Mouse (Mus musculus): ENCODE results near the gene Nadk2. TPM values are rescaled to one million over a fixed set of nuclear protein-coding genes. Genes with fewer than 3 reads are reported as not detected.
A peak's percentile ranks its signal among the peaks of the same experiment; 100 is the strongest.

Gene Nadk2
- polyA plus RNA-seq, 1 experiment from 2014 or later, result 32.1 TPM

- Histone ChIP-seq H3K9ac (replicated peaks; ENCODE audit: low read depth, low read length) (no peak overlapping the region), H3K9me3 (ENCODE audit: control insufficient read depth, low read depth, low read length) (no peaks in the 10 kb centered on the region), H3K27me3 (ENCODE audit: control insufficient read depth, insufficient read depth, low read length) (no peaks in the 10 kb centered on the region), H3K4me2 (replicated peaks; ENCODE audit: low read depth, low read length) (peak overlapping the region; percentile 54), H3K27ac (ENCODE audit: low read length) (no peak overlapping the region), H3K36me3 (ENCODE audit: control insufficient read depth, insufficient read depth, low read length) (no peaks in the 10 kb centered on the region), H3K4me1 (ENCODE audit: control insufficient read depth, insufficient read depth, low read length) (peaks cover 34% of the 10 kb centered on the region), H3K4me3 (ENCODE audit: low read depth, low read length) (peak overlapping the region; percentile 92)
- no peak for ATAC-seq (ENCODE audit: insufficient number of reproducible peaks, insufficient read depth, low FRiP score, low read depth)
- 25% methylated on average over 12 of the region's 12 CpGs for WGBS
Observed at GRCm38 (mm10) chr15:9073067-9073608, 2.1 kb downstream of the Nadk2 start.

DNA sequence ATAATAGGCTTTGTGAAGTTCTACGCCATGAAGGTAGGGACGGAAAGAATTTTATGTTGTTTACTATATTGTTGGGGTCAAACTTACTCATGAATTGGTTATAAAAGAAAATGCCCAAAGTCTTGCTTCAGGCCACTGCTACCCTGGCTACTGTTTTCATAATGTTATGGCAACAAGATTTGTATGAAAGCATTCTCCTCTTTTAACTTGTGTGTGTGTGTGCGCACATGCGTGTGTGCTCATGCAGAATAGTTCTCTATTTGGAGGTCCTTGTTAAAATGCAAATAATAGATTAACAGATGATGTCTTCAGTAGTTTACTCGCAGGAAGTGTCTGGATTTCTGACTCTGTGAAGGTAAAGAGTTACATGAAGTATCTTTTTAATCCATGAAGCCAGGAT is 2.6 kb downstream of the Nadk2 start:
- Histone ChIP-seq H3K27ac (ENCODE audit: low read length) (no peak overlapping the region), H3K9ac (replicated peaks; ENCODE audit: low read depth, low read length) (no peak overlapping the region), H3K4me2 (replicated peaks; ENCODE audit: low read depth, low read length) (peak overlapping the region; percentile 54)

GRCm38 (mm10) chr15:9074139-9074538 is 3.1 kb downstream of the Nadk2 start:
- Histone ChIP-seq H3K36me3 (ENCODE audit: control insufficient read depth, insufficient read depth, low read length) (no peaks in the 10 kb centered on the region), H3K9ac (replicated peaks; ENCODE audit: low read depth, low read length) (no peak overlapping the region), H3K4me3 (ENCODE audit: low read depth, low read length) (no peak overlapping the region), H3K9me3 (ENCODE audit: control insufficient read depth, low read depth, low read length) (no peaks in the 10 kb centered on the region), H3K4me1 (ENCODE audit: control insufficient read depth, insufficient read depth, low read length) (peaks cover 37% of the 10 kb centered on the region), H3K4me2 (replicated peaks; ENCODE audit: low read depth, low read length) (no peak overlapping the region), H3K27me3 (ENCODE audit: control insufficient read depth, insufficient read depth, low read length) (no peaks in the 10 kb centered on the region), H3K27ac (ENCODE audit: low read length) (no peak overlapping the region)
- ATAC-seq (ENCODE audit: insufficient number of reproducible peaks, insufficient read depth, low FRiP score, low read depth), result no peak
- 9% methylated on average over 2 of the region's 2 CpGs for WGBS

More for the DNA sequence above, 2.6 kb downstream of the Nadk2 start:
- H3K9me3 ChIP-seq (ENCODE audit: control insufficient read depth, low read depth, low read length), result no peaks in the 10 kb centered on the region
- no peak for ATAC-seq (ENCODE audit: insufficient number of reproducible peaks, insufficient read depth, low FRiP score, low read depth)
- H3K36me3 ChIP-seq (ENCODE audit: control insufficient read depth, insufficient read depth, low read length), result no peaks in the 10 kb centered on the region
- no peak overlapping the region; the same call in 1 of the 2 replicates for H3K4me3 ChIP-seq (ENCODE audit: low read depth, low read length)
- WGBS, result 73% methylated on average over 5 of the region's 5 CpGs
- H3K4me1 ChIP-seq (ENCODE audit: control insufficient read depth, insufficient read depth, low read length), result peaks cover 34% of the 10 kb centered on the region
- no peaks in the 10 kb centered on the region for H3K27me3 ChIP-seq (ENCODE audit: control insufficient read depth, insufficient read depth, low read length)

DNA sequence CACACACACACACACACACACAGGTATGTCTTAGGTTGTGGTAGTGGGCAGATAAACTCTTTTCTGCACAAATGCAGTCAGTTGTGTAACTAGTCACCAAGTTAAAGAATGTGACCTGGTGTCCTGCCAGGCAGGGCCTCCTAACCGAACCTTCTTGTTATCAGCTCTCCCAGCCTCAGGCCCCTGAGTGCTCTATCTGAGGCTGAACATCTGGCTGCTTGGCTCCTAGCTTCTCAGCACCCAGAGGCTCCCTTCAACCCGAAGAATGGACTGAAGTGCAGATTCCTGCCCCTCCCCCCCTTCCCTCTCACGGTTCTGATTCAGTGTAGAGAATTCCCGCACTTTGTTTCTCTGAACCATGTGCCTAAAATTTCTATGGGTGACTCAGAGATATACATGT is 3.6 kb downstream of the Nadk2 start:
- Histone ChIP-seq H3K4me3 (ENCODE audit: low read depth, low read length) (no peak overlapping the region), H3K4me2 (replicated peaks; ENCODE audit: low read depth, low read length) (no peak overlapping the region), H3K9ac (replicated peaks; ENCODE audit: low read depth, low read length) (no peak overlapping the region), H3K9me3 (ENCODE audit: control insufficient read depth, low read depth, low read length) (no peaks in the 10 kb centered on the region), H3K4me1 (ENCODE audit: control insufficient read depth, insufficient read depth, low read length) (peaks cover 42% of the 10 kb centered on the region), H3K27me3 (ENCODE audit: control insufficient read depth, insufficient read depth, low read length) (no peaks in the 10 kb centered on the region), H3K27ac (ENCODE audit: low read length) (0 out of 2 replicates have a peak overlapping the region, but pooled peaks have one; percentile 36), H3K36me3 (ENCODE audit: control insufficient read depth, insufficient read depth, low read length) (no peaks in the 10 kb centered on the region)
- 14% methylated on average over 4 of the region's 4 CpGs for WGBS
- no peak for ATAC-seq (ENCODE audit: insufficient number of reproducible peaks, insufficient read depth, low FRiP score, low read depth)

GRCm38 (mm10) chr15:9075608-9076200 is 4.6 kb downstream of the Nadk2 start:
- ATAC-seq (ENCODE audit: insufficient number of reproducible peaks, insufficient read depth, low FRiP score, low read depth), result no peak

DNA sequence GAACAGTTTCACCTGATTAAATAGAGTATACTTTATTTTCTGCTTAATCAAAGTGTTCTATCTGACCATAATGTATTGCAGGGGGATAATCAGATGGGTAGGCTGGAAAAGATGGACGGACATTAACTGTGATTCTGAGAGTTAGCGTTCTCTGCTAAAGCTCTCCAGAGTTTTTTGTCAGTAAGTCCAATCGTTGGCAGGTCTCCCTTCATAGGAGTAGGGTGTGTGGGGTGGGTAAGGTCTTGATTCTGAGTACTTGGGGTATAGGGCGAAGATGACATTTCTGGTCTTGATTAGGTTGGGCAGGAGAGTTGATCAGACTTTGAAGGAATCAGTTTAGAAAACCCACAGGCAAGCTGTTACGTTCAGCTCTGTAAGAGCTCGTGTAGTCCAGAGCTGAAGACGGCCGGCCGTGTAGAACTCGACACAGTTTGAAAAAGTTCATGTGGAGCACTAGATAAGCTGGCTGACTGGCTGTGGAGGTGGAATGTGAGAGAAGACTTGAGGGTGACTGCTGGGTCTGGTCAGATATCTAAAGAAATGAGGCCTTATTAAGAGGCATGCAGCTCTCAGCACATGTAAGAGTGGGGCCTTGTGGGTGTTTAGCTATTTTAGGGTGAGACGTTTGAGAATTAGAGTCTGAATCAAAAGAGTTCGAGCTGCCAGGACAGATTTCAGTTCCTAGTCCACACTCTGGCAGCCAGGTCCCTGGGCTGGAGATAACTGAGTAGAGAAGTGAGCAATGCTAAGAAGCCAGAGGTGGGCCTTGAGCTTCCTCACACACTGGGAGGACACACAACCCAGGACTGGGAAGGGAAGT is 7.6 kb downstream of the Nadk2 start:
- Histone ChIP-seq H3K4me3 (ENCODE audit: low read depth, low read length) (no peak overlapping the region), H3K4me1 (ENCODE audit: control insufficient read depth, insufficient read depth, low read length) (peaks cover 34% of the 10 kb centered on the region), H3K27me3 (ENCODE audit: control insufficient read depth, insufficient read depth, low read length) (no peaks in the 10 kb centered on the region), H3K9me3 (ENCODE audit: control insufficient read depth, low read depth, low read length) (no peaks in the 10 kb centered on the region), H3K9ac (replicated peaks; ENCODE audit: low read depth, low read length) (no peak overlapping the region), H3K36me3 (ENCODE audit: control insufficient read depth, insufficient read depth, low read length) (no peaks in the 10 kb centered on the region; the same call in 1 of the 2 replicates), H3K4me2 (replicated peaks; ENCODE audit: low read depth, low read length) (no peak overlapping the region), H3K27ac (ENCODE audit: low read length) (peak overlapping the region; percentile 23; the same call in 1 of the 2 replicates)
- WGBS, result 61% methylated on average over 12 of the region's 12 CpGs
- ATAC-seq (ENCODE audit: insufficient number of reproducible peaks, insufficient read depth, low FRiP score, low read depth), result 0 out of 2 replicates have a peak, but pooled peaks have one; percentile 40

More at GRCm38 (mm10) chr15:9075608-9076200, 4.6 kb downstream of the Nadk2 start:
- peak overlapping the region; percentile 19; the same call in 1 of the 2 replicates for H3K4me2 ChIP-seq (replicated peaks; ENCODE audit: low read depth, low read length)
- no peaks in the 10 kb centered on the region for H3K9me3 ChIP-seq (ENCODE audit: control insufficient read depth, low read depth, low read length)
- H3K27ac ChIP-seq (ENCODE audit: low read length), result 0 out of 2 replicates have a peak overlapping the region, but pooled peaks have one; percentile 36
- peaks cover 39% of the 10 kb centered on the region for H3K4me1 ChIP-seq (ENCODE audit: control insufficient read depth, insufficient read depth, low read length)
- 51% methylated on average over 14 of the region's 14 CpGs for WGBS
- H3K36me3 ChIP-seq (ENCODE audit: control insufficient read depth, insufficient read depth, low read length), result no peaks in the 10 kb centered on the region; the same call in 1 of the 2 replicates
- H3K27me3 ChIP-seq (ENCODE audit: control insufficient read depth, insufficient read depth, low read length), result no peaks in the 10 kb centered on the region
- H3K9ac ChIP-seq (replicated peaks; ENCODE audit: low read depth, low read length), result no peak overlapping the region
- no peak overlapping the region for H3K4me3 ChIP-seq (ENCODE audit: low read depth, low read length)

DNA sequence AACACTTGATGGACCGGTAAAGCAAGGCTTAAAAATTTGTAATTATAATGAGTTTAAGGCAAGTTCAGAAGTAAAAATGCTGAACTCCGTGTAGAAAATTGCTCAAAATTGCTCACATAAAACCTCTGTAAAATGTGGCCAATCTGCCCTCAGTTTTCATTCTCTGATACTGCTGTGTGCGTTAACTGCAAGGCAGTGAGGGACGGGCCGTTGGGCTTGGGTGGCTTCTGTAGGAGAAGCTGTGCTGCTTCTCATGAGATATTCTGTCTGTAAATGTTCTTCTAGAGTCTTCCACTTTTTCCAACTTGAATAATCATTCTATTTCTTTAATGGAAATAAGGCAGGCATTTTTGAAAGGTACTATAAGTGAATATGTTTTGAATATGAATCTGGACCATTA is 8.6 kb downstream of the Nadk2 start:
- H3K36me3 ChIP-seq (ENCODE audit: control insufficient read depth, insufficient read depth, low read length), result no peaks in the 10 kb centered on the region; the same call in 1 of the 2 replicates
- H3K4me3 ChIP-seq (ENCODE audit: low read depth, low read length), result no peak overlapping the region
- no peaks in the 10 kb centered on the region for H3K27me3 ChIP-seq (ENCODE audit: control insufficient read depth, insufficient read depth, low read length)
- ATAC-seq (ENCODE audit: insufficient number of reproducible peaks, insufficient read depth, low FRiP score, low read depth), result no peak
- WGBS, result 54% methylated on average over 5 of the region's 5 CpGs
- no peaks in the 10 kb centered on the region for H3K9me3 ChIP-seq (ENCODE audit: control insufficient read depth, low read depth, low read length)
- H3K4me2 ChIP-seq (replicated peaks; ENCODE audit: low read depth, low read length), result no peak overlapping the region
- no peak overlapping the region for H3K9ac ChIP-seq (replicated peaks; ENCODE audit: low read depth, low read length)
- H3K27ac ChIP-seq (ENCODE audit: low read length), result no peak overlapping the region
- peaks cover 27% of the 10 kb centered on the region for H3K4me1 ChIP-seq (ENCODE audit: control insufficient read depth, insufficient read depth, low read length)

DNA sequence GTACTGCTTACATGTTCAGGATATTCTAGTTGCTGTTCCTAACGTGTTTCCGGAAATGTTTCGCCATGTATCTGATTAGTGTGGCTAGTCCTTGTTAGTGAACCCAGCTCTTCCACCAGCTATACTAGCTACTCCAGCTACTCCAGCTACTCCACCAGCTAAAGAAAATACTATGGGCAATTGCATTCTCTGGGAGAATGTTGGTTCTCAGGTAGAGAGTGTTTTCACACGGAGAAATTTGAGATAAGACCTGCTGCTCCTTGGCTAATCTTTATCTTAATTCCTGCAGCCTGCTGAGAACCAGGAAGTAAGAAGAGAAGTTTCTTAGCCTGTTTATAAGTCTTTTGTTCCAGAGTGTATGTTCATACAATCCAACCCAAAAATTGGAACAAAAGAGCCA is 9.1 kb downstream of the Nadk2 start:
- H3K27ac ChIP-seq (ENCODE audit: low read length), result no peak overlapping the region
- no peaks in the 10 kb centered on the region for H3K27me3 ChIP-seq (ENCODE audit: control insufficient read depth, insufficient read depth, low read length)
- no peaks in the 10 kb centered on the region; the same call in 1 of the 2 replicates for H3K36me3 ChIP-seq (ENCODE audit: control insufficient read depth, insufficient read depth, low read length)
- no peak for ATAC-seq (ENCODE audit: insufficient number of reproducible peaks, insufficient read depth, low FRiP score, low read depth)
- peaks cover 22% of the 10 kb centered on the region for H3K4me1 ChIP-seq (ENCODE audit: control insufficient read depth, insufficient read depth, low read length)
- 54% methylated on average over 4 of the region's 4 CpGs for WGBS
- no peak overlapping the region for H3K4me3 ChIP-seq (ENCODE audit: low read depth, low read length)
- no peaks in the 10 kb centered on the region for H3K9me3 ChIP-seq (ENCODE audit: control insufficient read depth, low read depth, low read length)
- H3K4me2 ChIP-seq (replicated peaks; ENCODE audit: low read depth, low read length), result no peak overlapping the region
- no peak overlapping the region for H3K9ac ChIP-seq (replicated peaks; ENCODE audit: low read depth, low read length)
